Mouse (Mus musculus) ES-Bruce4 (cell line): ENCODE results near the gene Lrp4.

Source experiments
- CTCF ChIP-seq: IDR thresholded peaks from one replicate; pipeline ENCODE4 v1.8.1; 2011; ENCODE audit warnings: low read depth, low read length
- EP300 ChIP-seq: IDR thresholded peaks from 2 replicates; pipeline ENCODE4 v1.6.1; 2011; ENCODE audit warnings: low read depth, low read length; ENCODE audit not compliant: insufficient read depth
- POLR2A ChIP-seq: IDR thresholded peaks from one replicate; pipeline ENCODE4 v1.8.1; 2011; ENCODE audit warnings: low read length; ENCODE audit not compliant: insufficient read depth

GRCm38 (mm10) chr2:91508076-91508475 lies 50.8 kb downstream of the Lrp4 start:
- no peak for TF ChIP-seq POLR2A
- TF ChIP-seq CTCF, result no peak
- no peak for TF ChIP-seq EP300
